Mouse (Mus musculus): ENCODE measurements around the gene Rreb1. TPM values are rescaled to one million over a fixed set of nuclear protein-coding genes. Genes with fewer than 3 reads are reported as not detected.

Gene Rreb1
- polyA plus RNA-seq, 1 experiment from 2014 or later: 4.4 TPM

DNA sequence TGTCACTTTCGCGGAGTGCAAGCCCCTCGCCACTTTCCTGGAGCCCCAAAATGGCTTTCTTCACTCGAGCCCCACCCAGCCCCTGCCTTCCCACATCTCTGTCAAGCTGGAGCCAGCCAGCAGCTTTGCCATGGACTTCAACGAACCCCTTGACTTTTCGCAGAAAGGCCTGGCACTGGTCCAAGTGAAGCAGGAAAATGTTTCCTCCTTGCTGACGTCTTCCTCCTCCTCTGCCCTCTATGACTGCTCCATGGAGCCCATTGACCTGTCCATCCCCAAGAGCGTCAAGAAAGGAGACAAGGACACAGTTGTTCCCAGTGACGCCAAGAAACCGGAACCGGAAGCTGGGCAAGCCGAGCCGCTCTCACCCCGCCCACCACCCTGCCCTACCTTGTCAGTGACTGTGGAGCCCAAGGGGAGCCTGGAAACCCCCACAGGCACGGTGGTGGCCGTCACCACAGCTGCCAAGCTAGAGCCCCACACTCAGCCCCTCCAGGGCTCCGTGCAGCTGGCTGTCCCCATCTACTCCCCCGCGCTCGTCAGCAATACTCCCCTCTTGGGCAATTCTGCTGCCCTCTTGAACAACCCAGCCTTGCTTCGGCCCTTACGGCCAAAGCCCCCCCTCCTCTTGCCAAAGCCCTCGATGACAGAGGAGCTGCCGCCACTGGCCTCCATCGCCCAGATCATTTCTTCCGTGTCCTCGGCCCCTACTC lies 153.2 kb downstream of the Rreb1 start:
- ATAC-seq (no peak), DNase-seq (no peak)
- no peaks in the 10 kb centered on the region for H3K9me3 ChIP-seq (ENCODE audit: low read length)
- no peak for TF ChIP-seq EP300 (IDR thresholded peaks at IDR 0.05; ENCODE audit: low read depth)
- TF ChIP-seq CTCF (IDR thresholded peaks at IDR 0.05; ENCODE audit: low read depth): no peak
- no peak overlapping the region for H3K4me3 ChIP-seq (ENCODE audit: low read depth, low read length)
- WGBS (ENCODE audit: insufficient replicate concordance): 75% methylated on average over 27 of the region's 27 CpGs
- H3K36me3 ChIP-seq (replicated peaks; ENCODE audit: insufficient read depth, low read length): peaks cover 77% of the 10 kb centered on the region
- H3K4me2 ChIP-seq (ENCODE audit: low read depth, low read length): no peak overlapping the region
- no peak overlapping the region for H3K9ac ChIP-seq (replicated peaks)
- no peaks in the 10 kb centered on the region for H3K4me1 ChIP-seq (ENCODE audit: insufficient read depth)
- H3K27me3 ChIP-seq (ENCODE audit: insufficient read depth, low read length): no peaks in the 10 kb centered on the region
- H3K27ac ChIP-seq (ENCODE audit: low read depth): no peak overlapping the region

DNA sequence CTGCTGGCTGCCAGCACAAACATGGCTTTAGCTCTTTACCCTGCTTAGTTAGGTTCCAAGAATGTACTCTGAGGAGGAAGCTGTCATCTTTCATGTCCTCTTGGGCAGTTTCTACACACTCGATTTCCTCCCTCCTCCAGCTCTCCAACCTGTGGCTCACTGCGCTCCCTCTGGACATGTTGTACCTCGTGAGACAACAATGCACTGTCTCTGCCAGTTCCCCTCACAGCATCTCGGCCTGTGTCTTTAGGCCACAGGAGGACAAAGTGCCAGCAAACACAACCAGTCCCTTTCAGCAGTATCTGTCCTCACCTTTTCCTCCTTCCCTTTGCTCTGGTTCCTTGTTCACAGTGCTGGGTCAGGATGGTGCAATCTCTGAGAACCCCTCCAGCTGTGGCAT lies 155.9 kb downstream of the Rreb1 start:
- Histone ChIP-seq H3K27ac (ENCODE audit: low read depth) (no peak overlapping the region), H3K4me3 (ENCODE audit: low read depth, low read length) (no peak overlapping the region), H3K4me1 (ENCODE audit: insufficient read depth) (no peaks in the 10 kb centered on the region), H3K36me3 (replicated peaks; ENCODE audit: insufficient read depth, low read length) (peaks cover 56% of the 10 kb centered on the region), H3K9me3 (ENCODE audit: low read length) (no peaks in the 10 kb centered on the region), H3K9ac (replicated peaks) (no peak overlapping the region), H3K4me2 (ENCODE audit: low read depth, low read length) (no peak overlapping the region), H3K27me3 (ENCODE audit: insufficient read depth, low read length) (no peaks in the 10 kb centered on the region)
- DNase-seq (no peak), ATAC-seq (no peak)
- TF ChIP-seq EP300 (IDR thresholded peaks at IDR 0.05; ENCODE audit: low read depth) (no peak), CTCF (IDR thresholded peaks at IDR 0.05; ENCODE audit: low read depth) (no peak; the same call in 1 of the 2 replicates)
- WGBS (ENCODE audit: insufficient replicate concordance): 82% methylated on average over 4 of the region's 4 CpGs

DNA sequence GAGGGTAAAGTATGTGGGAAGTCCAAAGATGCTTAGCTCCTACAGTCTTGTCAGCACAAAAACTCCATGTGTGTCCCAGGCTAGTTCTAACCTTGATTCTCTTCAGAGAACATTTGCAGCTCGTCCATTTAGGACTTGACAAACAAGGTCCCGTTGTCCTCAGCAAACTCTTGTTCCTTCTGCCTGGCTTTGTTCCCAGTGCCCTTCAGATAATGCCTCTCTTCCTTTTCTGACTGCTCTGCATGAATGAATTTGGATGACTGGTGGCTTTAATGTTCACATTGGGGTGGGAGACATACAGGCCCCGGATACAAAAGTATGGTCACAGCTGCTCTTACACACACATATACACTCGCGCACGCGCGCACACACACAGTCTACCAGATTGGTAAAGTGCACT lies 156.7 kb downstream of the Rreb1 start:
- no peak for TF ChIP-seq CTCF (IDR thresholded peaks at IDR 0.05; ENCODE audit: low read depth)
- H3K4me3 ChIP-seq (ENCODE audit: low read depth, low read length): no peak overlapping the region
- DNase-seq (no peak), ATAC-seq (no peak)
- H3K9ac ChIP-seq (replicated peaks): no peak overlapping the region
- H3K9me3 ChIP-seq (ENCODE audit: low read length): no peaks in the 10 kb centered on the region
- no peak overlapping the region for H3K4me2 ChIP-seq (ENCODE audit: low read depth, low read length)
- H3K4me1 ChIP-seq (ENCODE audit: insufficient read depth): 0 out of 2 replicates have a peak, but pooled peaks cover under 1% of the 10 kb centered on the region
- no peaks in the 10 kb centered on the region for H3K27me3 ChIP-seq (ENCODE audit: insufficient read depth, low read length)
- H3K36me3 ChIP-seq (replicated peaks; ENCODE audit: insufficient read depth, low read length): peaks cover 48% of the 10 kb centered on the region
- 84% methylated on average over 8 of the region's 8 CpGs for WGBS (ENCODE audit: insufficient replicate concordance)
- H3K27ac ChIP-seq (ENCODE audit: low read depth): no peak overlapping the region

DNA sequence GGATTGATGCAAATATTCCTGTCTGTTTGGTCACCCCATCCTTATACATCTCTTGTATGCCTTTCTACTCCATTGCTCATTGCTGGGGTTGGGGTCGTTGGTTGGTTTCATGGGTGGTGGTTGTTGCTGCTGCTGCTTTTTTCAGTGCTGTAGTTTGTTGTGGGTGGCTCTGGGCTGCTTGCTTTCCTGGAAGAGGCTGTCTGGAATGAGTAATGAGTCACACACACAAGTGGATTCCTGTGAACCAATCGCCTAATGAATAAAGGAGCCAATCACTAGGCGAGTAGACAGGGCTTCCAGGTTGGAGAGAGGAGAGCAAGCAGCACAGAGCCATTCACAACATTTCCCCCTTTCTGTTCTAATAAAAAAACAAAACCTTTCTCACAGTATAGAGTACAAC lies 158.2 kb downstream of the Rreb1 start:
- DNase-seq: no peak
- H3K4me2 ChIP-seq (ENCODE audit: low read depth, low read length): no peak overlapping the region
- WGBS (ENCODE audit: insufficient replicate concordance): 86% methylated on average over 3 of the region's 3 CpGs
- TF ChIP-seq EP300 (IDR thresholded peaks at IDR 0.05; ENCODE audit: low read depth) (no peak), CTCF (IDR thresholded peaks at IDR 0.05; ENCODE audit: low read depth) (no peak)
- no peaks in the 10 kb centered on the region for H3K9me3 ChIP-seq (ENCODE audit: low read length)
- H3K9ac ChIP-seq (replicated peaks): no peak overlapping the region
- no peaks in the 10 kb centered on the region for H3K27me3 ChIP-seq (ENCODE audit: insufficient read depth, low read length)
- no peak overlapping the region for H3K4me3 ChIP-seq (ENCODE audit: low read depth, low read length)
- H3K4me1 ChIP-seq (ENCODE audit: insufficient read depth): peaks cover 7% of the 10 kb centered on the region; the same call in 1 of the 2 replicates
- peaks cover 34% of the 10 kb centered on the region for H3K36me3 ChIP-seq (replicated peaks; ENCODE audit: insufficient read depth, low read length)
- ATAC-seq: no peak
- H3K27ac ChIP-seq (ENCODE audit: low read depth): no peak overlapping the region

DNA sequence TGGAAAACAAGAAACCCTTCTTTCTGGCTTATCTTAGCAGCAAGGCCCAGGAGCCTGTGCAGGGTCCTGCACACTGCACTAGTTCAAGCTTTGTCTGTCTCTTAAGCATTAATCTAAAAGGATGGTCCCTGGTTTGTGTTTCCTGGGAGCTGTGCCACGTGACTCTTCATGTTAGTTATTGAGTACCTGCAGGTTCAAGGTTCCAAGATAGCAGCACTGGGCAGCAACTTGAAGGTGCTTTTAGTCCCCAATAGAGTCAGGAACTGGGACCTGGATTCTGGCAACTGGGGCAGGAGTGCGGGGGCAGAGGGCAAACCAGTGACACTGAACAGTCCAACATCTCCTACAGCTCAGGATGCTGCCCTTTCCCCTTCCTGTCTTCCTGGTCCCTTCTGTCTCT lies 162.0 kb downstream of the Rreb1 start:
- H3K36me3 ChIP-seq (replicated peaks; ENCODE audit: insufficient read depth, low read length): peaks cover 6% of the 10 kb centered on the region; the same call in 1 of the 2 replicates
- no peaks in the 10 kb centered on the region for H3K9me3 ChIP-seq (ENCODE audit: low read length)
- H3K4me2 ChIP-seq (ENCODE audit: low read depth, low read length): no peak overlapping the region
- H3K27me3 ChIP-seq (ENCODE audit: insufficient read depth, low read length): no peaks in the 10 kb centered on the region
- ATAC-seq (peak; percentile 30; the same call in 1 of the 2 replicates), DNase-seq (no peak)
- TF ChIP-seq CTCF (IDR thresholded peaks at IDR 0.05; ENCODE audit: low read depth) (no peak), EP300 (IDR thresholded peaks at IDR 0.05; ENCODE audit: low read depth) (no peak)
- H3K9ac ChIP-seq (replicated peaks): no peak overlapping the region
- peaks cover 19% of the 10 kb centered on the region for H3K4me1 ChIP-seq (ENCODE audit: insufficient read depth)
- peak overlapping the region; percentile 46 for H3K27ac ChIP-seq (ENCODE audit: low read depth)
- WGBS (ENCODE audit: insufficient replicate concordance): 67% methylated on average over 2 of the region's 2 CpGs
- H3K4me3 ChIP-seq (ENCODE audit: low read depth, low read length): no peak overlapping the region

DNA sequence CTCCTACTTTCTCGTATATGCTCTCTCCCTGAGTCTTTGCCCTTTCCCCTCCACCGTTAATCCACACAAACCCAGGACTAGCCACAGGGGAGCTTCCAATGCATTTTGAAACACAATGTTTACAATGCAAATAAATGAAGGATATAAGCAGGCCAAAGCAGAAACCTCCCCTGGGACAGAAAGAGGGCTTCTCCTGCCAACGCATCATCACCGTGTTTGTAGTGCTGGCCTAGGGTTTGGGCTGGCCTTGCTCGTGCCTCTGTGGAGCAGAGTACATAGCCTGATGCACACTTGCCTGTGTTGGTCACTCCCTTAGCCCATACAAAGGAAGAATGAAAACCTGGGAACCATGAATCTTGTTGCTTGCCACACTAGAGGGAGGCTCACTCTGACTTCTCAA lies 162.4 kb downstream of the Rreb1 start:
- Histone ChIP-seq H3K27me3 (ENCODE audit: insufficient read depth, low read length) (no peaks in the 10 kb centered on the region), H3K36me3 (replicated peaks; ENCODE audit: insufficient read depth, low read length) (peaks cover 5% of the 10 kb centered on the region; the same call in 1 of the 2 replicates), H3K27ac (ENCODE audit: low read depth) (peak overlapping the region; percentile 46), H3K9me3 (ENCODE audit: low read length) (no peaks in the 10 kb centered on the region), H3K4me3 (ENCODE audit: low read depth, low read length) (no peak overlapping the region), H3K4me1 (ENCODE audit: insufficient read depth) (peaks cover 19% of the 10 kb centered on the region), H3K9ac (replicated peaks) (no peak overlapping the region), H3K4me2 (ENCODE audit: low read depth, low read length) (no peak overlapping the region)
- ATAC-seq (peak; percentile 73), DNase-seq (no peak)
- TF ChIP-seq EP300 (IDR thresholded peaks at IDR 0.05; ENCODE audit: low read depth): no peak
- WGBS (ENCODE audit: insufficient replicate concordance): 57% methylated on average over 5 of the region's 5 CpGs

Measured in liver, postnatal 0 days (tissue).